Mouse (Mus musculus): ENCODE results near the gene 1700019D03Rik.
"Not testable (repeated sequence)": the region's sequence is repeated elsewhere in the genome, so short reads cannot be mapped to it uniquely, and the experiment has no call there.

Gene 1700019D03Rik

GRCm38 (mm10) chr1:52953548-52953947 is 66.4 kb downstream of the 1700019D03Rik start:
- no peak for DNase-seq

DNA sequence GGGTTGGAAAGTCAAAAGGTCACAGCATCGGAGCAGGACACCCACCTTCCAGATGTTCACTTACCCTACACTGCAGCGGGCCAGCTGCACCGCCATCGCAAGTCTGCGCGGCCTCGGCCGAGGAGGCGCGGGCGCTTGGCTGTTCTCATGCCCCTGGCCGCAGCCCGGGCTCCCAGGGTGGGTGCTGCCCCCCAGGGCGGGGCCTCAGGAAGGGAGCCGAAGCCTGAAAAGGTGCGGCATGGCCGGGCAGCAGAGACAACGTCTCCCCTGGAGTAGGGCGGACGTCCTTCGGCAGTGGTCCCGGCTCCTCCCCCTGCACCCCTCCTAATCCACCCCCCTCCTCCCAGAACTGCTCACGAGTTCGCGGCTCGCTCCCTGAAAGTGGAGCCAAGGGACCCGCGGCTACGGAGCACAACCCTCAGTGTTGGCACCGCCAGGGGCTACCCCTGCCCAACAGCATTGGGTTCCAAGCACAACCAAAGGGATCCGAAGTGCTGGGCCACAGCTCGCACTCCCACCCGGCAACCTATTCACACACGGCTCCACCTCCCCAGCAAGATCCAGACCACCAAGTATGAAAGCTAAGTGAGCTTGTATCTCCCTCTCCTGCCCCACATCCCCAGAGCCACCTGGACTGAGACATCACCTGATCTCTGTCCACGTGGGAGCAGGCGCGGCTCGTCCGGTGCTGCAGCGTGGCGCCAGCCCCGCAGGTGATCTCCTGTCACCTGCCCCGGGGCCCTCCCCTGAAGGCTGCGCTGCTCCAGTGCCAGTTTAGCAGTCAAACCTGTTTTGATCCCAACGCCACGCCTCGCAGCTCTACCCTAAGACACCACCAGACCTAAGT is 67.2 kb downstream of the 1700019D03Rik start:
- peak; percentile 13 to 42 for DNase-seq

DNA sequence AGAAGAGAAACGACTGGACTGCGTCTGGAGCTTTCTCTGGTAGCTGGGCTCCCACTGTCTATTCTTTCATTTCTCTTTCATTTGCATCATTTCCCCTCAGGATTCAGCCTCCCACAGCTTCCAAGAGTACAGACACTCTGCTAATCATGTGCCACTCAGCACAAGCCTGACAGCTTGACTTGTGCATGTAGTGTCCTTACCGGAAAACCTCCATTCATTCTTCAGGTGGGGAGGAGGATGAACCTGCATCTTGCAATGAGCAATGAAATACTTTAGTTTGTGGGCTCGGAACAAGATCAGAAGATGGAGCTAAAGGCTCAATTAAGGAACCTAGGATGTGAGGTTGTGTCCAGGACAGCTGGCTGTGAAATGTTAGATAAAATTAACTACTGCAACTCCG is 67.8 kb downstream of the 1700019D03Rik start:
- DNase-seq = no peak

DNA sequence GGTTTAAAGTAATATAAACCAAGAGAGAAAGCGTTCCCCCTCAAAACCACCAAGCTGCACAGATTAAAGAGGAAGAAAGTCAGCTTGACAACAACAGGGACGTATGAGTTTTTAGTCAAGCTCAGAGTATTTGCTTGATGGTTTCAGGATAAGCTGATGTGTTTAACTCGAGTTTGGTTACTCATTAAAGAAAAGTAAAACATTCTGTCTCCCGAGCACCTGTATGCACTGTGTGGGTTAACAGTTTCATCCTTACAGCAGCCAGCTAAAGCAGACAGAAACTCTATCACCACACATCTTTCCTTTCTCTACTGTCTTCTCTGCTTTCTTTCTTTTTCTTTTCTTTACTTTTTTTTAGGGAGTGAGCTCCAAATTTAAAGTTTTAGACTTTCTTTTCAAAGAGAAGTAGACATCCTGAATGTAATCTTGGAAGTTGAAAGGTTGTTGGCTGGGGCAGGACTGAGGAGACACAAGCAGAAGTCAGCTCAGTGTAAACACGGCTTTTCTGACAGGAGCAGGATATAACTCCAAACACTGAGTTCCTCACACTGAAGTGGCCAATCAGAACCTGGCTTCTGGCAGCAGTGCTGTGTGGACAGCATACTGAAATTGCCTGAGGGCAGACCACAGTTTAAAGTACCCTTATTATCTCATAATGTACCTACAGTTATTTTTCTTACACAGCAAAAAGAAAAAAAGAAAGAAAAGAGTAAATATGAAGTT is 68.7 kb downstream of the 1700019D03Rik start:
- no peak for DNase-seq

DNA sequence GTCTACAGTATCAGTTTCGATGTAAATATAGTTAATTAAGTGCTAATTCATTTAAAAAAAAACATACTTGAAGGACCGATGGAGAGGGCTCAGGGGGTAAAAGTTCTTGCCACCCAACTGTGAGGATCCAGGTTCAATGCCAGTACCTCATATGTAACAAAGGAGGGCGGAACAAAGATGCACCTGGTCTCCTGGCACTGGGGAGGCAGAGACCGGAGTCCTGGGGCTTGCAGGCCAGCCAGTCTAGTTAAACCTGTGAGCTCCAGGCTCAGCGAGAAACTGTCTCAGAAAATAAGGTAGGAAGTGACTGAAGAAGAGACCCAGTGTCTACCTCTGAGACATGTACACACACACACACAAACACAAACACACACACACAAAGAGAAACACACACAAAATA is 72.1 kb downstream of the 1700019D03Rik start:
- no peak for DNase-seq

GRCm38 (mm10) chr1:52939021-52939420 is 81.0 kb downstream of the 1700019D03Rik start:
- DNase-seq = no peak

DNA sequence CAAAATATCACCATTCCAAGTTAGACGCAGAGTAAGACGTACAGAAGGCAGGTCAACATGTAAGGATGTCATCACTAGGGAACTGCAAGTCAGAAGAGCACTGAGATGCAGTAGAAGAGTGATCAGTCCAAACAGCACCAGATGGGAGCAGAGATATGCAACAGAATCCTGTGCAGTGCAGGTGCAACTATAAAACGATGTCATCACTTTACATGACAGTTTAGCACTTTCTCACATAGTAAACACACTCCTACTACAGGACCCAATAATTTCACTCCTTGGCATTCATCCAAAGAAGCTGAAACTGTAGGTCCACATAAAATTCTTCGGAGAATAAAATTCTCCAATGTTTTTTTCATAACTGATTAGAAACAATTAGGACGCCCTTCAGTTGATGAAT is 85.5 kb downstream of the 1700019D03Rik start:
- no peak for DNase-seq

DNA sequence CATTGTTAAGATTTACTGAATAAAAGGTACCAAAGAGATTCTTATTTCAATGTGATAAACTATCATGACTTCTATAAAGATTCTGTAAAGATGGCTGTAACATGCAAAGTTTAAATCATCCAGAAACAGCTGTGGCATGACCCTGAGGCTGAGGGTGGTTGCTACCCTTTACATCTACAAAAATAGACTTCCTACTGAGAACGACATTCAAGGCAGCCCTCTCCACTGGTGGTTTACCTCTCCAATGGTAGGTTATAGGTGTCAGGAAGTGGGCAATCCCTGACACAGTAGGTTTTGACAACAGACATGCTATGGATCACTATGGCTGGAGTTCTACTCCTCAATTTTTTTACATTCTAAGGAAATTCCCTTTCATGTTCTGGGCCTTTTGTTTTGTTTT is 95.5 kb downstream of the 1700019D03Rik start:
- not testable (repeated sequence) for DNase-seq

DNA sequence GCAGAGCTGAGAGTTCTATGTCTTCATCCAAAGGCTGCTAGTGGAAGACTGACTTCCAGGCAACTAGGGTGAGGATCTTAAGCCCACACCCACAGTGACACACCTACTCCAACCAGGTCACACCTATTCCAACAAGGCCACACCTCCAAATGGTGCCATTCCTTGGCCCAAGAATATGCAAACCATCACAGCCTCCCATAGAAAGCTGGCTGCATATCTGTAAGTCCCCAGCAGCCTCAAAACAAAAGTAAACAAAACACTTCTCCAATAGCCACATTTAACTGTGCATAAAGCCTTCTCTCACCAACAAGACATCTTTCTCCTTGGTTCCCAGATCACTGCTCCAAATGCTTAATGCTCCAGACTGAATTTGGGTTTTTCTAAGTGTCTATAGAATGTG is 101.1 kb downstream of the 1700019D03Rik start:
- not testable (repeated sequence) for DNase-seq

DNA sequence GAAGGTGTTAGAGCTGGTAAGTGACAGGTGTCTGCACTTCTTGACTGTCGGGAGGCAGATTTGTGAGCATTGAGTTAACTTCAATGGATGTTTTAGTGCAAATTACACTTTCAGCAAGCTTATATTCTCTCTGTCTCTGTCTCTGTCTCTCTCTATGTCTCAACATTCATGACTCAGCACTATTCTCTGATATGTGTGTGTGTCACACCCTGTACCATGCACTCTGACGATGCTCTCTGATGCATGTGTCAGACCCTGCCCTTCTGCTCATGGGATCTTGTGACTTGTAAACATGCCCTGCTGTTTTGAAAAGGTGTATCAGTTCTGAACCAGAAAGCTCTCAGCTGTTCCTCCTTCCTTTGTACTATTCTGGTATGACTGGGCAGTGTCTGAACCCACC is 103.3 kb downstream of the 1700019D03Rik start:
- no peak for DNase-seq

GRCm38 (mm10) chr1:52909783-52910182 is 110.2 kb downstream of the 1700019D03Rik start:
- DNase-seq = no peak

- no peak for DNase-seq
These were observed 135.8 kb downstream of the 1700019D03Rik start for GRCm38 (mm10) chr1:52884208-52884607.
